Mouse (Mus musculus): ENCODE measurements around the gene Gprin2.

DNA sequence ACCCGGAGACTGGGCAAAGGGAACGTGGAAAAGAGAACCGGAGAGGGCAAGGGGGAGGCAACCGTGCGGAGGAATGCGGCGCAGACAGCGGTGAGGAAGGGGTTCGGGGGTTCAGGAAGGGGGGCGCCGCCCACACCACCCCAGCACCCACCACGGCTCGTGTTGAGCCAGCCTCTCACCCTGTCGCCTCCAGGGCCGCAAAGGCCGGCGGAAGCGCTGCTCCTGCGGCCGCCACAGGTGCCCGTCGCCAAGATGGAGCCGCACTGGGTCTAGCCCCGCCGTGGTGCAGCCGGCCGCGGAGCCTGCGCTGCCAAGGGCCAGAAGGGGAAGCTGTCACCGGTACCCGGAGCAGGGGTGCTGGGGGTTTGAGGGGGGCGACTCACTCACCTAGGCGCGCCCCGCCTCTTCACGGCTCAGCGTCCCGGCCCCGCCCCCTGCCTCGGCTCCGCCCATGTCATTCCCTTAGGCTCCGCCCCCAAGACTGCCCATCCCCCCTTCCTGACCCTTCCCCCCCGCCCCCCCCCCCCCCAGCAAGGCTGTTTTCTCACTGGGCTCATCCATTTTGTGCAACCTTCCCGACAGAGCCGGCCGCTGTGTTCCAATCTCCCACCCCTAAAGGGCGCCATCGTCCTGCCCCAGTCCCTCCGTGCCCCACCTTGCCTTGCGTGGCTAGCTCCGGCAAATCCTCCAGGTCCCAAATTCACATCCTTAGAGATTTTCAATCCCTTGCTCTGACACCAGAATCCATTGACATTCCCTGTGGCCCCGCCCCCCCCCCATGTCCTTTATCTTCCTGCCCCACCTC is at the start of gene Gprin2:
- TF ChIP-seq USF1 (IDR thresholded peaks at IDR 0.05; ENCODE audit: low read depth) (no peak), CTCF (IDR thresholded peaks at IDR 0.05; ENCODE audit: control insufficient read depth, insufficient read depth, insufficient read length) (no peak)

Data from C2C12 (cell line).